Mouse (Mus musculus) heart, embryonic 12.5 days (tissue): ENCODE data around the gene Mmp1b. TPM values are rescaled to one million over a fixed set of nuclear protein-coding genes. Genes with fewer than 3 reads are reported as not detected.
"Not testable (repeated sequence)": the region's sequence is repeated elsewhere in the genome, so short reads cannot be mapped to it uniquely, and the experiment has no call there.

Source experiments
- ATAC-seq: fragments of 200-750 bp; cut with Nextera tagmentation; 2 replicates; pipeline ENCODE4 v1.8.0; 2017; ENCODE audit warnings: moderate TSS enrichment, moderate library complexity; ENCODE audit not compliant: insufficient number of reproducible peaks, low FRiP score
- H3K27ac ChIP-seq: fragments of 300-500 bp; sonication (generic); 2 replicates; pipeline ENCODE4 v1.5.1; 2016; ENCODE audit warnings: mild to moderate bottlenecking, moderate library complexity; ENCODE audit not compliant: poor library complexity, severe bottlenecking
- H3K27me3 ChIP-seq: fragments of 300-500 bp; sonication (generic); replicated peaks from 2 replicates; pipeline ENCODE4 v1.6.1; 2016; ENCODE audit warnings: mild to moderate bottlenecking, moderate library complexity
- H3K36me3 ChIP-seq: fragments of 300-500 bp; sonication (generic); 2 replicates; pipeline ENCODE4 v1.6.1; 2016; ENCODE audit warnings: mild to moderate bottlenecking, moderate library complexity
- H3K4me1 ChIP-seq: fragments of 300-500 bp; sonication (generic); replicated peaks from 2 replicates; pipeline ENCODE4 v1.6.1; 2016; ENCODE audit warnings: mild to moderate bottlenecking
- H3K4me2 ChIP-seq: fragments of 300-500 bp; sonication (generic); 2 replicates; pipeline ENCODE4 v1.6.1; 2016; ENCODE audit warnings: mild to moderate bottlenecking, moderate library complexity
- H3K4me3 ChIP-seq: fragments of 300-500 bp; sonication (generic); 2 replicates; pipeline ENCODE4 v1.5.1; 2016; ENCODE audit warnings: mild to moderate bottlenecking
- H3K9ac ChIP-seq: fragments of 300-500 bp; sonication (generic); 2 replicates; pipeline ENCODE4 v1.6.1; 2016; ENCODE audit warnings: mild to moderate bottlenecking, moderate library complexity
- H3K9me3 ChIP-seq: fragments of 300-500 bp; sonication (generic); replicated peaks from 2 replicates; pipeline ENCODE4 v1.6.1; 2016; ENCODE audit warnings: mild to moderate bottlenecking, moderate library complexity
- WGBS: fragments of 180-500 bp; shearing (Covaris S2); methylation state at CpG from one replicate; pipeline ENCODE4 v1.1.7; 2016; 5-methylcytosine and 5-hydroxymethylcytosine counted together
- polyA plus RNA-seq: library from polyadenylated mRNA; unstranded; fragments of >200 nt; fragmentation: Nextera tagmentation; extraction: Ambion mirVana; gene quantifications from 2 replicates; pipeline ENCODE4 v1.2.1, GENCODE M21; 2016

Gene Mmp1b
- not detected in 2 replicates for polyA plus RNA-seq

DNA sequence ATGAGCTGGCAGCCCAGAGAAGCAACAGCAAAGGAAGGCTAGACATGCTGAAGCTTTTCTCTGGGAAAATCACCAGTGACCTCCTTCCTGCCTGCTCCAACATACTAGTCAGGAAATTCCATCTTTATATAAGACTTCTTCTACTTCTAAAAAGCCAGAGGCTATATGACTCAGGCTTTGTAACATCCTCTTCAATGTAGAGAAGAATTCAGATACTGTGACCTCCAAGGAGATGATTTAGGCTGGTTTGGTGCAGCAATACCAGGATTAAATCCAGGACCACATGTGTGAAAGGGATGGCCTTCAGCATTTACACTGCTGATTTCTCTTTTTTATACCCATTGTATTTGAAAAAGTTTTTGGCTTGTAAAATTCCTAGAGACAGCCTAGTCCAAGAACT is at the start of gene Mmp1b:
Mmp1b (minus strand) TSS at position 101 of the 400 bp plus-strand sequence.
- Histone ChIP-seq H3K4me1 (no peaks in the 10 kb centered on the region), H3K27me3 (no peaks in the 10 kb centered on the region), H3K4me3 (no peak within 1 kb of the TSS), H3K9ac (no peak within 1 kb of the TSS), H3K4me2 (no peak within 1 kb of the TSS), H3K27ac (no peak within 1 kb of the TSS), H3K9me3 (0 out of 2 replicates have a peak, but pooled peaks cover 2% of the 10 kb centered on the region), H3K36me3 (no peaks in the 10 kb centered on the region)
- ATAC-seq = no peak

- H3K4me2 ChIP-seq, H3K27ac ChIP-seq, H3K9me3 ChIP-seq, H3K36me3 ChIP-seq, H3K4me1 ChIP-seq, ATAC-seq, H3K9ac ChIP-seq, H3K27me3 ChIP-seq, H3K4me3 ChIP-seq: not testable (repeated sequence)
- WGBS = 77% methylated on average over 8 of the region's 8 CpGs
Observed at GRCm38 (mm10) chr9:7396556-7396955, 8.7 kb upstream of the Mmp1b start.

- WGBS = 75% methylated on average over 3 of the region's 3 CpGs
- Histone ChIP-seq H3K27me3 (no peaks in the 10 kb centered on the region), H3K9ac (no peak overlapping the region), H3K9me3 (no peaks in the 10 kb centered on the region), H3K4me1 (no peaks in the 10 kb centered on the region), H3K4me2 (no peak overlapping the region), H3K4me3 (no peak overlapping the region), H3K27ac (no peak overlapping the region), H3K36me3 (no peaks in the 10 kb centered on the region)
- no peak for ATAC-seq
Observed at GRCm38 (mm10) chr9:7354535-7354934, 33.3 kb downstream of the Mmp1b start.

DNA sequence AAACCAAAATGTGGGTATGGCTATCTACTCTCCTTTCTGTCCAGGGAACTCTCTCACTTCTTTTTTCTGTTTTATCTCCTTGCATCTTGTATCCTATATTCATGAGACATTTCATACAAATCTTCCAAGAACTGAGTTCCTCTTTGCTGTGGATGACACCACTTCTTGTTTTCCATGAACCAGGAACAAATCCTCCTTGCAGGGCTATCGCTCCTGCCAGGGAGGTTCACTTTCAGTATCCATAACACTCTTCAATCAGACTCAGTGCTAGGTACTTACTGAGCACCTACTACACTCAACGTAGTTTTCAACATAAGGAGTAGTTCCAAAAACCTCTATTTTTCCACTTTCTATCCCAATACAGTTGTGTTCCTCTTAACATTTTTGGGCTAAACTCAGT is 42.3 kb downstream of the Mmp1b start:
- Histone ChIP-seq H3K4me1 (no peaks in the 10 kb centered on the region), H3K9ac (no peak overlapping the region), H3K4me2 (no peak overlapping the region), H3K4me3 (no peak overlapping the region), H3K27ac (no peak overlapping the region), H3K27me3 (peaks cover under 1% of the 10 kb centered on the region; the same call in 1 of the 2 replicates), H3K36me3 (no peaks in the 10 kb centered on the region), H3K9me3 (no peaks in the 10 kb centered on the region)
- no peak for ATAC-seq
- 74% methylated on average over 2 of the region's 2 CpGs for WGBS

- no peaks in the 10 kb centered on the region for H3K36me3 ChIP-seq
- H3K4me1 ChIP-seq = no peaks in the 10 kb centered on the region
- no peak within 1 kb of the TSS for H3K9ac ChIP-seq
- ATAC-seq = no peak
- H3K9me3 ChIP-seq = no peaks in the 10 kb centered on the region
- H3K4me3 ChIP-seq = no peak within 1 kb of the TSS
- H3K27me3 ChIP-seq = peaks cover 3% of the 10 kb centered on the region; the same call in 1 of the 2 replicates
- H3K27ac ChIP-seq = no peak within 1 kb of the TSS
- no peak within 1 kb of the TSS for H3K4me2 ChIP-seq
Observed at GRCm38 (mm10) chr9:7344107-7344506, 43.7 kb downstream of the Mmp1b start, which contains the start of gene Mmp12. Mmp12 (plus strand) TSS chr9:7344381.

GRCm38 (mm10) chr9:7336740-7337483 is 50.9 kb downstream of the Mmp1b start:
- H3K9me3 ChIP-seq = no peaks in the 10 kb centered on the region
- H3K4me1 ChIP-seq = no peaks in the 10 kb centered on the region
- H3K9ac ChIP-seq = no peak overlapping the region
- H3K27ac ChIP-seq = no peak overlapping the region
- no peak overlapping the region for H3K4me2 ChIP-seq
- H3K4me3 ChIP-seq = no peak overlapping the region
- ATAC-seq = no peak
- no peaks in the 10 kb centered on the region for H3K36me3 ChIP-seq
- H3K27me3 ChIP-seq = peaks cover 3% of the 10 kb centered on the region; the same call in 1 of the 2 replicates

DNA sequence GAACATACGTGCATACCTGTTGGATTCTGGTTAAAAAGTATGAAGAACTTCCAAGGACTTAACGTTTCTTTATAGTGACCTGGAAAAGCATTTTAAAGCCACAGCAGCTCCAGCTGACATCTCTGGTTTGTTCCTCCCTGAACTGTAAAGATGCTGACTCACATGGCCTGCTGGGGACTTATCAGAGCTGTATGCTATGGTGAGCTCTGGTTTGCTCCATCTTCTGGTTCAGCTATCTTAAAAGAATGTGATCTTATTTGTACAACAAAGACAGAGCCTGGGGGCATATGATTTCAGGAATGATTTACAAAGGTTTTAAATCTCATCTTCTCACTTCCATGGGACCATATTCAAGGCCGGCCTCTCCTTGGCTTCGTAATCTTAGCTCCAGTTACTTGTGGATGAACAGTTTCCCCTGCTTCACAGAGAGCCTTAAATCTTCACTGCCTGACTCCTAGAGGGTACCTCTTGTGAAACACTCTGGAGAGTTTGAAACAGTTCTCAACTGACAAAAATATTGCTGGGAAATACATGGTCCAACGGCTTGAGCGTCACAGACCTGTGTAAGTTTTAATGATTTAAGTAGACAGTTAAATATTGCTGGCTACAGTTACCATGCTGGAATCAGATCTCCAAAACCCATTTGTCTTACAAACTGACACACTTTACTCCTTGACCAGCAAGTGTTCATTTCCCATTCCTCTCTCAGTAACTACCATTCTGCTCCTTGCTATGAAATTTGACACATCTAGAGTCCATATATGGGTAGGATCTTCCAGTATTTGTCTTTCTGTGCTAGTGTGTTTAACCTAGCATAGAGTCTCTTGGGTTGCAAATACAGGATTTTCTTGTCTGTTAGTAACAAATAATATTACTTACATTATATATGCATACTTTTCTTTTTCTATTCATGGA is 51.8 kb downstream of the Mmp1b start:
- WGBS = 88% methylated on average over 5 of the region's 6 CpGs
- Histone ChIP-seq H3K9me3 (no peaks in the 10 kb centered on the region), H3K27ac (no peak overlapping the region), H3K27me3 (peaks cover 3% of the 10 kb centered on the region; the same call in 1 of the 2 replicates), H3K36me3 (no peaks in the 10 kb centered on the region), H3K4me2 (no peak overlapping the region), H3K4me1 (no peaks in the 10 kb centered on the region), H3K4me3 (no peak overlapping the region), H3K9ac (no peak overlapping the region)
- ATAC-seq = no peak

- no peak overlapping the region for H3K4me3 ChIP-seq
- H3K36me3 ChIP-seq = no peaks in the 10 kb centered on the region
- H3K4me1 ChIP-seq = no peaks in the 10 kb centered on the region
- no peaks in the 10 kb centered on the region for H3K9me3 ChIP-seq
- no peak overlapping the region for H3K4me2 ChIP-seq
- H3K27ac ChIP-seq = no peak overlapping the region
- no peaks in the 10 kb centered on the region for H3K27me3 ChIP-seq
- no peak for ATAC-seq
- H3K9ac ChIP-seq = no peak overlapping the region
Observed at GRCm38 (mm10) chr9:7331847-7332246, 56.0 kb downstream of the Mmp1b start.

Other genes starting within 250 kb of the Mmp1b start
- 7.8 and 9.1 TPM in 2 replicates for gene Dync2h1, start 203.6 kb downstream of the Mmp1b start, polyA plus RNA-seq
- gene Dcun1d5, start 203.5 kb downstream of the Mmp1b start, polyA plus RNA-seq = 101 and 104 TPM in 2 replicates
- gene Mmp13, start 115.5 kb downstream of the Mmp1b start, polyA plus RNA-seq = 0.14 TPM in 1 of 2 replicates, not detected in the other
- gene Mmp12, start 43.7 kb downstream of the Mmp1b start, polyA plus RNA-seq = not detected in 2 replicates
- not detected in 2 replicates for gene Mmp3, start 57.8 kb upstream of the Mmp1b start, polyA plus RNA-seq
- gene Mmp10, start 114.3 kb upstream of the Mmp1b start, polyA plus RNA-seq = not detected in 2 replicates
- gene Mmp8, start 170.4 kb upstream of the Mmp1b start, polyA plus RNA-seq = not detected in 2 replicates
- not detected in 2 replicates for gene Mmp27, start 183.3 kb upstream of the Mmp1b start, polyA plus RNA-seq
- not detected in 2 replicates for gene Mmp20, start 240.2 kb upstream of the Mmp1b start, polyA plus RNA-seq